Mouse (Mus musculus): ENCODE data around the gene H2-Oa.

GRCm38 (mm10) chr17:34045941-34046340, 46.2 kb upstream of the H2-Oa start:
- TF ChIP-seq CTCF (IDR thresholded peaks at IDR 0.05; ENCODE audit: low read depth) (no peak), EP300 (optimal IDR thresholded peaks at IDR 0.05) (no peak)
